Mouse (Mus musculus) liver, embryonic 14.5 days (tissue): ENCODE data around the gene Rab8b.

Experiments used
- CTCF ChIP-seq: IDR thresholded peaks from 2 replicates; pipeline ENCODE4 v1.5.1; 2016; ENCODE audit warnings: antibody characterized with exemption, low read depth, control low read depth
- EP300 ChIP-seq: IDR thresholded peaks from 2 replicates; pipeline ENCODE4 v1.6.1; 2016; ENCODE audit warnings: antibody characterized with exemption, low read depth

GRCm38 (mm10) chr9:66919981-66920380 lies 494 bp upstream of the Rab8b start:
- TF ChIP-seq CTCF = no peak
- no peak for TF ChIP-seq EP300
